ENCODE assay signal across 32 mouse cellular contexts in genomic region chr8:90928412-90928811, GRCm38 (mm10).
"Had no signal": no experiment of that assay in that cellular context is flagged by ENCODE, and none has a peak within 500 bp of the region (broad histone marks: within the 10 kb centered on the region; RNA-seq: fewer than 3 reads in every experiment).

No protein-coding gene starts in this region.

- H3K4me2 ChIP-seq: limb, embryonic 12.5 days; limb, embryonic 13.5 days; limb, embryonic 15.5 days; liver, embryonic 11.5 days; liver, embryonic 12.5 days; liver, embryonic 13.5 days; liver, embryonic 15.5 days; lung, embryonic 14.5 days; lung, embryonic 15.5 days; midbrain, embryonic 11.5 days; midbrain, embryonic 12.5 days; midbrain, embryonic 13.5 days; midbrain, embryonic 15.5 days; neural tube, embryonic 12.5 days had no signal

- H3K4me1 ChIP-seq: limb, embryonic 12.5 days; limb, embryonic 13.5 days; limb, embryonic 15.5 days; liver, embryonic 12.5 days; liver, embryonic 13.5 days; lung, embryonic 15.5 days; midbrain, embryonic 12.5 days; midbrain, embryonic 15.5 days; neural tube, embryonic 12.5 days had no signal

- H3K4me3 ChIP-seq: limb, embryonic 10.5 days; limb, embryonic 12.5 days; limb, embryonic 13.5 days; limb, embryonic 15.5 days; liver, embryonic 12.5 days; liver, embryonic 13.5 days; liver, embryonic 15.5 days; lung, embryonic 15.5 days; megakaryocyte, embryonic 14.5 days; midbrain, embryonic 10.5 days; midbrain, embryonic 12.5 days; midbrain, embryonic 13.5 days; midbrain, embryonic 15.5 days; myocyte; neural tube, embryonic 12.5 days had no signal

- H3K9me3 ChIP-seq: limb, embryonic 10.5 days; limb, embryonic 12.5 days; limb, embryonic 13.5 days; limb, embryonic 15.5 days; liver, embryonic 12.5 days; liver, embryonic 13.5 days; liver, embryonic 15.5 days; lung, embryonic 15.5 days; megakaryocyte, embryonic 14.5 days; midbrain, embryonic 10.5 days; midbrain, embryonic 12.5 days; midbrain, embryonic 13.5 days; midbrain, embryonic 15.5 days; neural tube, embryonic 12.5 days had no signal

- ATAC-seq: liver, embryonic 12.5 days; liver, postnatal 0 days; lung, postnatal 0 days; midbrain, embryonic 13.5 days; midbrain, embryonic 15.5 days; midbrain, embryonic 16.5 days had no signal

- H3K36me3 ChIP-seq: liver, embryonic 13.5 days had no signal

- H3K27ac ChIP-seq: limb, embryonic 10.5 days; limb, embryonic 12.5 days; limb, embryonic 13.5 days; limb, embryonic 15.5 days; liver, embryonic 12.5 days; liver, embryonic 13.5 days; liver, embryonic 14.5 days; liver, embryonic 15.5 days; lung, embryonic 15.5 days; macrophage; midbrain, embryonic 10.5 days; midbrain, embryonic 12.5 days; midbrain, embryonic 13.5 days; midbrain, embryonic 15.5 days; neural tube, embryonic 12.5 days had no signal

- H3K9ac ChIP-seq: limb, embryonic 12.5 days; limb, embryonic 13.5 days; limb, embryonic 15.5 days; liver, embryonic 12.5 days; liver, embryonic 13.5 days; liver, embryonic 14.5 days; liver, embryonic 15.5 days; liver, postnatal 0 days; lung, embryonic 14.5 days; lung, embryonic 15.5 days; midbrain, embryonic 12.5 days; midbrain, embryonic 13.5 days; midbrain, embryonic 15.5 days; neural tube, embryonic 12.5 days had no signal

- H3K27me3 ChIP-seq: limb, embryonic 12.5 days; limb, embryonic 13.5 days; limb, embryonic 15.5 days; liver, embryonic 12.5 days; liver, embryonic 13.5 days; liver, embryonic 15.5 days; lung, embryonic 15.5 days; megakaryocyte, embryonic 14.5 days; midbrain, embryonic 12.5 days; midbrain, embryonic 13.5 days; midbrain, embryonic 15.5 days; neural tube, embryonic 12.5 days had no signal

- DNase-seq: left cerebral cortex, postnatal 4 days; liver; liver, embryonic 13.5 days; liver, postnatal 0 days; lung, adult 18-20 months; lung, adult 2 months; lung, embryonic 14.5 days; lung, postnatal 10 days; lung, postnatal 14 days; lung, postnatal 36 days; lung, postnatal 4 days; midbrain, embryonic 14.5 days had no signal
